8 mouse cellular contexts compared by ENCODE assay signal in genomic region chr5:64861471-64862199, GRCm38 (mm10). TPM values are rescaled to one million over a fixed set of nuclear protein-coding genes. Genes with fewer than 3 reads are reported as not detected.
DNase-seq lines count a peak whose midpoint lies in the region; ATAC-seq and TF ChIP-seq lines count a peak whose summit lies in the region.

No protein-coding gene starts in this region.

- TF ChIP-seq POLR2A in limb, embryonic 14.5 days (IDR thresholded peaks at IDR 0.05; ENCODE audit: borderline replicate concordance, extremely low read depth, insufficient read depth, insufficient read length) = no peak
- TF ChIP-seq POLR2A in small intestine, adult 2 months (IDR thresholded peaks at IDR 0.05; ENCODE audit: low read depth, low read length) = 0 out of 2 replicates have a peak, but pooled peaks have one; percentile 24

- H3K9me3 ChIP-seq in heart, embryonic 16.5 days (replicated peaks; ENCODE audit: control insufficient read depth, low read length) = no peaks in the 10 kb centered on the region
- H3K9me3 ChIP-seq in limb, embryonic 14.5 days (ENCODE audit: control insufficient read depth, low read length) = no peaks in the 10 kb centered on the region

- H3K4me3 ChIP-seq in heart, embryonic 16.5 days (ENCODE audit: low read length) = peak overlapping the region; percentile 20
- no peak overlapping the region for H3K4me3 ChIP-seq in limb, embryonic 14.5 days (replicated peaks; ENCODE audit: low read length)
- peak overlapping the region; percentile 52 for H3K4me3 ChIP-seq in small intestine, adult 2 months (ENCODE audit: low read depth, low read length)

- H3K27ac ChIP-seq in heart, embryonic 16.5 days (ENCODE audit: low read length) = peak overlapping the region; percentile 80
- peak overlapping the region; percentile 73 for H3K27ac ChIP-seq in limb, embryonic 14.5 days (replicated peaks; ENCODE audit: low read depth, low read length)
- peak overlapping the region; percentile 99 for H3K27ac ChIP-seq in small intestine, adult 2 months (ENCODE audit: insufficient read depth, low read depth, low read length)

- no peaks in the 10 kb centered on the region for H3K36me3 ChIP-seq in heart, embryonic 16.5 days (ENCODE audit: control insufficient read depth, insufficient read depth)
- no peaks in the 10 kb centered on the region for H3K36me3 ChIP-seq in limb, embryonic 14.5 days (ENCODE audit: control insufficient read depth, insufficient read depth, low read length)
- no peaks in the 10 kb centered on the region for H3K36me3 ChIP-seq in small intestine, adult 2 months (ENCODE audit: control insufficient read depth, insufficient read depth, low read length)

- no peak for TF ChIP-seq CTCF in small intestine, adult 2 months (IDR thresholded peaks at IDR 0.05; ENCODE audit: extremely low read depth, insufficient read length, insufficient replicate concordance, low read depth, low read length)

- peak; percentile 57 to 59 for DNase-seq in spleen, postnatal 10 days (ENCODE audit: low spot score in 2 of 2)
- no peak for DNase-seq in spleen, adult 12 weeks (ENCODE audit: low spot score)
- peak; percentile 40 for DNase-seq in c-Kit-positive CD71-positive TER-119-positive erythroid progenitor cells, embryonic 14.5 days (ENCODE audit: low spot score)
- no peak for DNase-seq in limb, embryonic 14.5 days (ENCODE audit: low spot score)
- no peak for DNase-seq in left cerebral cortex, adult 8-10 months (ENCODE audit: low spot score in 2 of 2)
- DNase-seq in cerebellum, adult 9-11 months = no peak

- H3K9ac ChIP-seq in heart, embryonic 16.5 days (ENCODE audit: low read length) = peak overlapping the region; percentile 60
- H3K9ac ChIP-seq in limb, embryonic 14.5 days (ENCODE audit: low read depth, low read length, severe bottlenecking) = no peak overlapping the region

- ATAC-seq in heart, embryonic 16.5 days (replicated peaks; ENCODE audit: extremely low read depth, insufficient read depth, low FRiP score) = peak; percentile 43; the same call in 1 of the 2 replicates
- ATAC-seq in limb, embryonic 14.5 days (ENCODE audit: low FRiP score, low read depth) = no peak

- 39% methylated on average over 17 of the region's 17 CpGs for WGBS in heart, embryonic 16.5 days
- 48% methylated on average over 17 of the region's 17 CpGs for WGBS in limb, embryonic 14.5 days
- 3% methylated on average over 17 of the region's 17 CpGs for WGBS in small intestine, adult 2 months

- no peaks in the 10 kb centered on the region for H3K27me3 ChIP-seq in heart, embryonic 16.5 days (ENCODE audit: control insufficient read depth, insufficient read depth, low read length)
- no peaks in the 10 kb centered on the region for H3K27me3 ChIP-seq in limb, embryonic 14.5 days (ENCODE audit: control insufficient read depth, insufficient read depth, low read length)
- no peaks in the 10 kb centered on the region for H3K27me3 ChIP-seq in small intestine, adult 2 months (ENCODE audit: control insufficient read depth, insufficient read depth, low read length)

- peak overlapping the region; percentile 58 for H3K4me2 ChIP-seq in heart, embryonic 16.5 days (ENCODE audit: low read depth, low read length)
- peak overlapping the region; percentile 28 for H3K4me2 ChIP-seq in limb, embryonic 14.5 days (replicated peaks; ENCODE audit: low read depth, low read length, severe bottlenecking)

- peaks cover 29% of the 10 kb centered on the region for H3K4me1 ChIP-seq in heart, embryonic 16.5 days (ENCODE audit: control insufficient read depth, insufficient read depth, low read length)
- peaks cover 24% of the 10 kb centered on the region for H3K4me1 ChIP-seq in limb, embryonic 14.5 days (ENCODE audit: control insufficient read depth, insufficient read depth, low read length)
- peaks cover 26% of the 10 kb centered on the region; the same call in 1 of the 2 replicates for H3K4me1 ChIP-seq in small intestine, adult 2 months (ENCODE audit: control insufficient read depth, insufficient read depth, insufficient read length, low read length)

RNA-seq across cellular contexts. Expression of gene Klf3, which starts 58.4 kb away (rescaled TPM):
- polyA plus RNA-seq in heart, embryonic 16.5 days (2015; fragmentation: Nextera tagmentation; extraction: Ambion mirVana) = 41.2 and 41.9 TPM in 2 replicates
- polyA plus RNA-seq in limb, embryonic 14.5 days (2012; rRNA removed) = 38.2 and 70.8 TPM in 2 replicates
- polyA plus RNA-seq in limb, embryonic 14.5 days (2014; fragmentation: Nextera tagmentation; extraction: Ambion mirVana) = 76.0 and 76.7 TPM in 2 replicates
- 52.4 and 170 TPM in 2 replicates for polyA plus RNA-seq in small intestine, adult 2 months (2012; rRNA removed)
- 10 to 100 TPM; 21.2 to 30.9 (median 27.5) TPM for total RNA-seq in left cerebral cortex, adult 8-10 months (2022)

Comparison
In these comparisons a context has a peak if more than half of its experiments do, and no peak if none do; other contexts are left out.
1. DNase-seq: peak in spleen, postnatal 10 days (2 of 2) and c-Kit-positive CD71-positive TER-119-positive erythroid progenitor cells, embryonic 14.5 days (single experiment); none in spleen, adult 12 weeks (single experiment), limb, embryonic 14.5 days (single experiment), left cerebral cortex, adult 8-10 months (0 of 2) and cerebellum, adult 9-11 months (single experiment).
2. Peak in every context shown above with its lines, with median percentiles within 50 percentile points of each other: H3K27ac ChIP-seq.